Mouse (Mus musculus): ENCODE results near the gene Cdt1.

- TF ChIP-seq POLR2A (IDR thresholded peaks at IDR 0.05; ENCODE audit: low read depth, low read length) (no peak), CTCF (conservative IDR thresholded peaks at IDR 0.05 in 1 of 2, IDR thresholded peaks at IDR 0.05 in 1 of 2; ENCODE audit: low read depth in 2 of 2, low read length in 2 of 2) (no peak), GABPA (IDR thresholded peaks at IDR 0.05; ENCODE audit: insufficient replicate concordance, low read depth, low read length) (no peak), USF1 (IDR thresholded peaks at IDR 0.05; ENCODE audit: low read depth, low read length) (no peak), MAFK (IDR thresholded peaks at IDR 0.05; ENCODE audit: insufficient replicate concordance, low read length) (no peak), ZKSCAN1 (IDR thresholded peaks at IDR 0.05; ENCODE audit: borderline replicate concordance, low read depth, low read length) (no peak), ETS1 (conservative IDR thresholded peaks at IDR 0.05; ENCODE audit: low read depth, low read length) (peak; percentile 84), EP300 (IDR thresholded peaks at IDR 0.05; ENCODE audit: low read length) (peak; percentile 62), RCOR1 (conservative IDR thresholded peaks at IDR 0.05; ENCODE audit: low read depth, low read length) (no peak)
Measured at GRCm38 (mm10) chr8:122606810-122607209, 39.0 kb downstream of the Cdt1 start.

Measured in CH12.LX (cell line).